Mouse (Mus musculus): Measurements from ENCODE around the gene Apol8. TPM values are rescaled to one million over a fixed set of nuclear protein-coding genes. Genes with fewer than 3 reads are reported as not detected.

Apol8 gene
- polyA plus RNA-seq (2012; rRNA removed), result 0.17 TPM in 2 replicates

DNA sequence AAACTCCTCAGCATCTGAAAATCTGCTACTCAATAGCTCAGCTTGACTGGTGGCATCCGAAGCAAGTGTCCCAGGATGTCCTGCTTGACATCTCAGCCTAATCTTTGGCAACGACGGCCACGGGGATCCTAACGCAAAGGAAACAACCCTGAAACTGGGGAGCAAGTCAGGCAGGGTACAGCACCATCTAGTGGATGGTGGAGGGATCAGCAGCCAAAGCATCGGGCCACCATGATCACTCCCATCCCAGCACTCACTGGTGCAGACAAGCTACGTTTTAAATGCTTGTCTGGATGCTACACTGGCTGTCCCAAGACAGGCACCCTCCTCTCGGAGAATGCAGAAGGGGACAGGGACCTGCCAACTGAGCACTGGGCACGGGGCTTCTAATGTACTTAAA is at the start of gene Apol8:
Apol8 (minus strand) TSS at position 156 of the 400 bp plus-strand sequence.
- TF ChIP-seq CTCF (IDR thresholded peaks at IDR 0.05; ENCODE audit: control insufficient read depth, insufficient read depth, insufficient replicate concordance, low read depth, low read length), result peak; percentile 95
- no peak for TF ChIP-seq POLR2A (IDR thresholded peaks at IDR 0.05; ENCODE audit: control insufficient read depth, low read depth, low read length)
- Histone ChIP-seq H3K27me3 (ENCODE audit: control insufficient read depth, insufficient read depth, low read length) (no peaks in the 10 kb centered on the region), H3K36me3 (ENCODE audit: control insufficient read depth, insufficient read depth, low read length) (no peaks in the 10 kb centered on the region), H3K4me1 (ENCODE audit: control insufficient read depth, insufficient read depth, low read length) (no peaks in the 10 kb centered on the region), H3K4me3 (ENCODE audit: control insufficient read depth, low read depth, low read length) (no peak within 1 kb of the TSS), H3K27ac (ENCODE audit: control insufficient read depth, insufficient read depth, low read depth, low read length) (no peak within 1 kb of the TSS)

DNA sequence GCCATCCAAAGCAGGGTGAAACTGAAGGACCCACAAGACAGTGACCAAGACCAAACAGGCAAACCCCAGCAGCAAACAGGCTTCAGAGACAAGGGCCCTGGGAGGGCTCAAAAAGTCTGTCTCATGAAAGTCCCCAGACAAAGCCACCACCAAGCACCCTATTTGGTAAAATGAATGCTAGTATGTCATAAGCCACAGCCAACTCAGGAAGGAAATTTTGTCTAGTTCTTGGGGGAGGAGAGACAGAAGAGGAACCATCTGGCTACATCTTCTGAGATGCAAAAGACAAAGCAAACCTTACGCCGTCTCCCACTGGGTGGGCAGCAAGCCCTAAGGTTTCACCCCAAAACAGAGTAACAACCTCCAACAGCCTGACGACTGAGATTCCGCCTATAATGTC is 48.9 kb upstream of the Apol8 start:
- TF ChIP-seq CTCF (IDR thresholded peaks at IDR 0.05; ENCODE audit: control insufficient read depth, insufficient read depth, insufficient replicate concordance, low read depth, low read length) (no peak), POLR2A (IDR thresholded peaks at IDR 0.05; ENCODE audit: control insufficient read depth, low read depth, low read length) (no peak)
- Histone ChIP-seq H3K27ac (ENCODE audit: control insufficient read depth, insufficient read depth, low read depth, low read length) (0 out of 2 replicates have a peak overlapping the region, but pooled peaks have one; percentile 15), H3K36me3 (ENCODE audit: control insufficient read depth, insufficient read depth, low read length) (no peaks in the 10 kb centered on the region), H3K4me3 (ENCODE audit: control insufficient read depth, low read depth, low read length) (no peak overlapping the region), H3K27me3 (ENCODE audit: control insufficient read depth, insufficient read depth, low read length) (no peaks in the 10 kb centered on the region), H3K4me1 (ENCODE audit: control insufficient read depth, insufficient read depth, low read length) (no peaks in the 10 kb centered on the region; the same call in 1 of the 2 replicates)

DNA sequence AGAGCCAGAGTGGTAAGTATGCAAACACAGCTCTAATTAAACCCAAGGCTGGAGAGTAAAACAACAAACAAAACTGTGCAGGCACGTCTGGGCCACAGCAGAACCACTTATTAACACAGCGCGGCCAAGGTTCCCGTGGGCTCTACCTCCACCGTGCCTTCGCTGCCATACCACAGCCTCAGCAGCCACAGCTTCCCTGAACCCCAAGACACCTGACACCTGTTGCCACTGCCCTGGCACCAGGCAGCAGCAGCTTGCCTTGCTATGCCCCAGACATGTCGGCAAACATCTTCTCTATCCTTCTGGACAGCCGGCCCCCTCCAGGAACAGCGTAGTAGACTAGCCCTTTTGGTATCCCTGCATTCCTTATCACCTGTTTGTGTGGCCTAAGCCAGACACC is 48.1 kb upstream of the Apol8 start:
- TF ChIP-seq CTCF (IDR thresholded peaks at IDR 0.05; ENCODE audit: control insufficient read depth, insufficient read depth, insufficient replicate concordance, low read depth, low read length) (no peak), POLR2A (IDR thresholded peaks at IDR 0.05; ENCODE audit: control insufficient read depth, low read depth, low read length) (no peak)
- H3K27ac ChIP-seq (ENCODE audit: control insufficient read depth, insufficient read depth, low read depth, low read length), result no peak overlapping the region
- peaks cover 2% of the 10 kb centered on the region; the same call in 1 of the 2 replicates for H3K4me1 ChIP-seq (ENCODE audit: control insufficient read depth, insufficient read depth, low read length)
- no peaks in the 10 kb centered on the region for H3K36me3 ChIP-seq (ENCODE audit: control insufficient read depth, insufficient read depth, low read length)
- no peak overlapping the region for H3K4me3 ChIP-seq (ENCODE audit: control insufficient read depth, low read depth, low read length)
- H3K27me3 ChIP-seq (ENCODE audit: control insufficient read depth, insufficient read depth, low read length), result no peaks in the 10 kb centered on the region

DNA sequence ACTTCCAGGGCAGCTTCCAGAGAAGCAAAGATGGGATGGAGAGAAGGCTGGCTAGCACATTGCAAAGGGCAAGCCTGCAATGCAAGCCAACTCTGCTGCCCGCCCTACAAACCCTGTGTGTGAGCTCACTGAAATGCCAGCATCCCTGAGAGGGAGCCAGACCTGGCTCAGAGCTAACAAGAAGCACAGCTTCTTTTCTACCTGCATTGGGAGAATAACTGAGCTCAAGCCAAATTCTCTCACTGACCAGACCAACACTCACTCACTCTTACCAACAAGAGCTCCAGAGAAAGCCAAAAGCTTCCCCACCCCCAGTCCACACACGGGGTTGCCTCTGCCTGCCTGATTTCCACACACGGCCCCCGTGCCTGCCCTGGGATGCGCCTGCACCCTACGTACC is 47.7 kb upstream of the Apol8 start:
- Histone ChIP-seq H3K4me1 (ENCODE audit: control insufficient read depth, insufficient read depth, low read length) (peaks cover 5% of the 10 kb centered on the region), H3K27ac (ENCODE audit: control insufficient read depth, insufficient read depth, low read depth, low read length) (no peak overlapping the region), H3K36me3 (ENCODE audit: control insufficient read depth, insufficient read depth, low read length) (no peaks in the 10 kb centered on the region), H3K4me3 (ENCODE audit: control insufficient read depth, low read depth, low read length) (no peak overlapping the region), H3K27me3 (ENCODE audit: control insufficient read depth, insufficient read depth, low read length) (no peaks in the 10 kb centered on the region)
- no peak for TF ChIP-seq POLR2A (IDR thresholded peaks at IDR 0.05; ENCODE audit: control insufficient read depth, low read depth, low read length)
- TF ChIP-seq CTCF (IDR thresholded peaks at IDR 0.05; ENCODE audit: control insufficient read depth, insufficient read depth, insufficient replicate concordance, low read depth, low read length), result no peak

DNA sequence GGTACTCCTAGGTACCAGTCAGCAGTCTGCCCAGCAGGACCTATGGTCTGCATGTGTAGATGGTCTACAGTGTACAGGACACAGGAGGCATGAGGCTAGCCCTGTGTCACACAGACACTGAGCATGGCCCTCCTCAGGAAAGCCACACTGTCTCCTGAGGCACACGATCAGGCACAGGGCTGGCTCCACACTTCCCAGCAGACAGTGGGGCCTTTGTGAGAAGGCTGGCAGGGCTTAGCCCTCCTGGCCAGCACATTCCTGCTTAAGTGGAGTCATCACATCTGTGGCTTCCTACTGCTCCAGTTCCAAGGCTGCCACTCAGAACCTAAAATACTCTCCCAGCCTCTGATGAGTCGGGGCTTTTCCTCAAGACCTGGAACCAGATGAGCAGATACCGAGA is 46.9 kb upstream of the Apol8 start:
- Histone ChIP-seq H3K27ac (ENCODE audit: control insufficient read depth, insufficient read depth, low read depth, low read length) (no peak overlapping the region), H3K4me1 (ENCODE audit: control insufficient read depth, insufficient read depth, low read length) (peaks cover 8% of the 10 kb centered on the region), H3K36me3 (ENCODE audit: control insufficient read depth, insufficient read depth, low read length) (no peaks in the 10 kb centered on the region), H3K4me3 (ENCODE audit: control insufficient read depth, low read depth, low read length) (no peak overlapping the region), H3K27me3 (ENCODE audit: control insufficient read depth, insufficient read depth, low read length) (no peaks in the 10 kb centered on the region)
- TF ChIP-seq POLR2A (IDR thresholded peaks at IDR 0.05; ENCODE audit: control insufficient read depth, low read depth, low read length), result no peak
- no peak for TF ChIP-seq CTCF (IDR thresholded peaks at IDR 0.05; ENCODE audit: control insufficient read depth, insufficient read depth, insufficient replicate concordance, low read depth, low read length)

DNA sequence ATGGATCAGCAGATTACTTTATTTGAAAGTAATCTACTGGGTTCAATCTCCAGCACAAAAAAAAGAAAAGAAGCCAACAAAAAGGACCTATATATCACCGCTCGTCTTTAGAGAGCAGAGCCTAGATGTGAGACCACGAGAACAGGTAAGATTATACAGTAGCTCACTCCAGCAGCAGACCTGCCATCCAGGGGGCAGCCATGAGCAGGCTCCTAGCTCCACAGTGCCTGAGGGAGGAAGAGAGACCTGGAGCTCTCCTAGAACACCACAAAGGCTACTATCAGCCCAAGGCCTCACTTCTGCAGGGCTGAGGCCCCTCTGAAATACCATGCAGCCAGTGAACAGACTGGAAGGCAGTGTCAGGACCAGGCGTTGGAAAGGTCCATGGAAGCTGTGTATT is 46.2 kb upstream of the Apol8 start:
- no peaks in the 10 kb centered on the region for H3K27me3 ChIP-seq (ENCODE audit: control insufficient read depth, insufficient read depth, low read length)
- no peak overlapping the region for H3K27ac ChIP-seq (ENCODE audit: control insufficient read depth, insufficient read depth, low read depth, low read length)
- H3K36me3 ChIP-seq (ENCODE audit: control insufficient read depth, insufficient read depth, low read length), result no peaks in the 10 kb centered on the region
- no peak overlapping the region for H3K4me3 ChIP-seq (ENCODE audit: control insufficient read depth, low read depth, low read length)
- H3K4me1 ChIP-seq (ENCODE audit: control insufficient read depth, insufficient read depth, low read length), result peaks cover 8% of the 10 kb centered on the region
- TF ChIP-seq CTCF (IDR thresholded peaks at IDR 0.05; ENCODE audit: control insufficient read depth, insufficient read depth, insufficient replicate concordance, low read depth, low read length) (no peak), POLR2A (IDR thresholded peaks at IDR 0.05; ENCODE audit: control insufficient read depth, low read depth, low read length) (no peak)

DNA sequence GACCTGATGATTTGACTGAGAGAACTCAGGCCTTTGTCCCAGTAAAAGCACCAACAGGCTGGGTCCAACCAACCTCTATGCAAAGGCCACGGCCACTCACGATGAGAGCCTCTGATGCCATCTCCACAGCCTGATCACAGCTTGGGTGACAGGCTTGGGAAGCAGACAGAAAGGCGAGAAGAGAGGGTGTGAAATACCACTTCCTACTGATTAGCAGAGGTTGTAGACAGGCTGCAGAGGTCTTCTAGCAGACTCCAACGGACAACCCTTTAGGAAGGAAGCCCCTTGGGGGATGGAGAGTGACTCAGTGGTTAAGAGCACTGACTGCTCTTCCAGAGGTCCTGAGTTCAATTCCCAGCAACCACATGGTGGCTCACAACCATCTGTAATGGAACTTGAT is 44.4 kb upstream of the Apol8 start:
- peaks cover 8% of the 10 kb centered on the region for H3K4me1 ChIP-seq (ENCODE audit: control insufficient read depth, insufficient read depth, low read length)
- no peaks in the 10 kb centered on the region for H3K27me3 ChIP-seq (ENCODE audit: control insufficient read depth, insufficient read depth, low read length)
- no peaks in the 10 kb centered on the region for H3K36me3 ChIP-seq (ENCODE audit: control insufficient read depth, insufficient read depth, low read length)
- H3K4me3 ChIP-seq (ENCODE audit: control insufficient read depth, low read depth, low read length), result no peak overlapping the region
- H3K27ac ChIP-seq (ENCODE audit: control insufficient read depth, insufficient read depth, low read depth, low read length), result peak overlapping the region; percentile 58; the same call in 1 of the 2 replicates
- TF ChIP-seq POLR2A (IDR thresholded peaks at IDR 0.05; ENCODE audit: control insufficient read depth, low read depth, low read length) (no peak), CTCF (IDR thresholded peaks at IDR 0.05; ENCODE audit: control insufficient read depth, insufficient read depth, insufficient replicate concordance, low read depth, low read length) (no peak)

DNA sequence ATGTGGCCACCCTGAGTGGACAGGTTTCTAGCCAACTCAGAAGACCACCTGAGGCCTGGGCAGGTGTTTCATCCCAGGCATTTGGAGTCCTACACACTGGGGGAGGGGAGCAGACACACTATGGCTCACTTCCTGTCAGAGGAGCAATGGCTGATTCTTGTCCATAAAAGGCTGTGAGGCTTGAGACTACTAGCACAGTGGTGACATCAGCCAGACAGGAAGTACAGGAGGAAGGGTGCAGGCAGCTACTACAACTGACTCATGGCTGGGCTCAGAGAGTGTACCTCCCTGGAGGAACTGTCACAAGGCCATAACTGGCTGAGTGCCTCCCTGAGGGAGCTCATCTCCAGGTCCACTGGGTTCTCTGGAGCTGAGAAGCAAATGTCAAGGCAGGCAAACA is 43.7 kb upstream of the Apol8 start:
- Histone ChIP-seq H3K27me3 (ENCODE audit: control insufficient read depth, insufficient read depth, low read length) (no peaks in the 10 kb centered on the region), H3K27ac (ENCODE audit: control insufficient read depth, insufficient read depth, low read depth, low read length) (peak overlapping the region; percentile 45), H3K4me1 (ENCODE audit: control insufficient read depth, insufficient read depth, low read length) (peaks cover 8% of the 10 kb centered on the region), H3K4me3 (ENCODE audit: control insufficient read depth, low read depth, low read length) (no peak overlapping the region), H3K36me3 (ENCODE audit: control insufficient read depth, insufficient read depth, low read length) (no peaks in the 10 kb centered on the region)
- TF ChIP-seq CTCF (IDR thresholded peaks at IDR 0.05; ENCODE audit: control insufficient read depth, insufficient read depth, insufficient replicate concordance, low read depth, low read length) (no peak), POLR2A (IDR thresholded peaks at IDR 0.05; ENCODE audit: control insufficient read depth, low read depth, low read length) (no peak)

Data from testis, adult 2 months (tissue).